In genomic region chr11:24095656-24096353, GRCm38 (mm10) we compare ENCODE assay signal across 13 mouse cellular contexts. TPM values are rescaled to one million over a fixed set of nuclear protein-coding genes. Genes with fewer than 3 reads are reported as not detected.
DNase-seq lines count a peak whose midpoint lies in the region; ATAC-seq and TF ChIP-seq lines count a peak whose summit lies in the region.
"Had no signal": no experiment of that assay in that cellular context is flagged by ENCODE, and none has a peak within 500 bp of the region (broad histone marks: within the 10 kb centered on the region; RNA-seq: fewer than 3 reads in every experiment).

No protein-coding gene starts in this region.

- peaks cover 84% of the 10 kb centered on the region for H3K4me1 ChIP-seq in hindbrain, embryonic 12.5 days
- H3K4me1 ChIP-seq in hindbrain, embryonic 11.5 days (replicated peaks; ENCODE audit: control insufficient read depth, insufficient read depth, low read length), result peaks cover 14% of the 10 kb centered on the region
- H3K4me1 ChIP-seq in intestine, postnatal 0 days (replicated peaks; ENCODE audit: control insufficient read depth, insufficient read depth, low read length), result 0 out of 2 replicates have a peak, but pooled peaks cover 11% of the 10 kb centered on the region
- H3K4me1 ChIP-seq in stomach, embryonic 16.5 days (ENCODE audit: control insufficient read depth, insufficient read depth, low read length), result peaks cover 65% of the 10 kb centered on the region

- H3K4me3 ChIP-seq in hindbrain, embryonic 12.5 days, result no peak overlapping the region
- H3K4me3 ChIP-seq in hindbrain, embryonic 11.5 days (ENCODE audit: low read depth, low read length), result no peak overlapping the region
- no peak overlapping the region for H3K4me3 ChIP-seq in intestine, postnatal 0 days (ENCODE audit: low read depth, low read length)
- H3K4me3 ChIP-seq in stomach, embryonic 16.5 days (replicated peaks; ENCODE audit: low read length), result no peak overlapping the region
- H3K4me3 ChIP-seq: heart, embryonic 12.5 days; lung, embryonic 15.5 days had no signal

- H3K36me3 ChIP-seq in hindbrain, embryonic 12.5 days, result no peaks in the 10 kb centered on the region
- no peaks in the 10 kb centered on the region for H3K36me3 ChIP-seq in hindbrain, embryonic 11.5 days (ENCODE audit: control insufficient read depth, insufficient read depth, low read length)
- H3K36me3 ChIP-seq in intestine, postnatal 0 days (ENCODE audit: control insufficient read depth, insufficient read depth), result no peaks in the 10 kb centered on the region
- no peaks in the 10 kb centered on the region for H3K36me3 ChIP-seq in stomach, embryonic 16.5 days (ENCODE audit: control insufficient read depth, insufficient read depth, low read length)
- H3K36me3 ChIP-seq: heart, embryonic 12.5 days; lung, embryonic 15.5 days had no signal

- ATAC-seq in hindbrain, embryonic 12.5 days (ENCODE audit: low FRiP score), result no peak
- no peak for ATAC-seq in hindbrain, embryonic 11.5 days (ENCODE audit: low FRiP score)
- no peak for ATAC-seq in intestine, postnatal 0 days
- no peak for ATAC-seq in stomach, embryonic 16.5 days (ENCODE audit: insufficient read depth, low FRiP score)
- no peak for ATAC-seq in granulocyte monocyte progenitor cell, adult 5-6 weeks (replicated peaks; ENCODE audit: poor library complexity, severe bottlenecking)

- peak overlapping the region; percentile 30 for H3K4me2 ChIP-seq in hindbrain, embryonic 12.5 days (replicated peaks)
- no peak overlapping the region for H3K4me2 ChIP-seq in hindbrain, embryonic 11.5 days (replicated peaks; ENCODE audit: low read depth, low read length)
- H3K4me2 ChIP-seq in intestine, postnatal 0 days (replicated peaks; ENCODE audit: low read depth), result peak overlapping the region; percentile 13; the same call in 1 of the 2 replicates
- peak overlapping the region; percentile 35; the same call in 1 of the 2 replicates for H3K4me2 ChIP-seq in stomach, embryonic 16.5 days (ENCODE audit: low read depth, low read length)

- H3K27ac ChIP-seq in hindbrain, embryonic 12.5 days, result peak overlapping the region; percentile 56
- no peak overlapping the region for H3K27ac ChIP-seq in hindbrain, embryonic 11.5 days (ENCODE audit: low read depth, low read length)
- H3K27ac ChIP-seq in intestine, postnatal 0 days (ENCODE audit: low read depth, low read length), result no peak overlapping the region
- no peak overlapping the region; the same call in 1 of the 2 replicates for H3K27ac ChIP-seq in stomach, embryonic 16.5 days (ENCODE audit: low read length)
- H3K27ac ChIP-seq: lung, embryonic 15.5 days had no signal

- no peaks in the 10 kb centered on the region for H3K9me3 ChIP-seq in hindbrain, embryonic 12.5 days (replicated peaks)
- H3K9me3 ChIP-seq in hindbrain, embryonic 11.5 days (ENCODE audit: control insufficient read depth, low read length), result no peaks in the 10 kb centered on the region
- no peaks in the 10 kb centered on the region for H3K9me3 ChIP-seq in intestine, postnatal 0 days (ENCODE audit: control insufficient read depth)
- no peaks in the 10 kb centered on the region for H3K9me3 ChIP-seq in stomach, embryonic 16.5 days (replicated peaks; ENCODE audit: control insufficient read depth, low read length)
- H3K9me3 ChIP-seq: heart, embryonic 12.5 days; lung, embryonic 15.5 days had no signal

- TF ChIP-seq CTCF in intestine, postnatal 0 days (IDR thresholded peaks at IDR 0.05; ENCODE audit: low read depth), result no peak

- H3K9ac ChIP-seq in hindbrain, embryonic 12.5 days, result no peak overlapping the region
- no peak overlapping the region for H3K9ac ChIP-seq in hindbrain, embryonic 11.5 days (ENCODE audit: low read depth, low read length)
- no peak overlapping the region for H3K9ac ChIP-seq in intestine, postnatal 0 days (ENCODE audit: low read depth, low read length)
- no peak overlapping the region for H3K9ac ChIP-seq in stomach, embryonic 16.5 days (ENCODE audit: low read length)
- H3K9ac ChIP-seq: heart, embryonic 12.5 days; lung, embryonic 15.5 days had no signal

- WGBS in hindbrain, embryonic 12.5 days, result 67% methylated on average over 7 of the region's 7 CpGs
- WGBS in hindbrain, embryonic 11.5 days, result 77% methylated on average over 7 of the region's 7 CpGs
- 79% methylated on average over 7 of the region's 7 CpGs for WGBS in intestine, postnatal 0 days
- 59% methylated on average over 7 of the region's 7 CpGs for WGBS in stomach, embryonic 16.5 days

- H3K27me3 ChIP-seq in hindbrain, embryonic 12.5 days, result no peaks in the 10 kb centered on the region
- H3K27me3 ChIP-seq in hindbrain, embryonic 11.5 days (ENCODE audit: control insufficient read depth, insufficient read depth, low read length), result no peaks in the 10 kb centered on the region
- no peaks in the 10 kb centered on the region for H3K27me3 ChIP-seq in intestine, postnatal 0 days (replicated peaks; ENCODE audit: control insufficient read depth, insufficient read depth, low read length)
- H3K27me3 ChIP-seq in stomach, embryonic 16.5 days (ENCODE audit: control insufficient read depth, insufficient read depth, low read length), result no peaks in the 10 kb centered on the region
- H3K27me3 ChIP-seq: heart, embryonic 12.5 days; lung, embryonic 15.5 days had no signal

- no peak for DNase-seq in hindbrain, embryonic 11.5 days (ENCODE audit: low spot score)
- DNase-seq in retina, postnatal 1 day, result peak; percentile 72
- DNase-seq in retina, embryonic 14.5 days (ENCODE audit: low spot score), result no peak
- DNase-seq in gastrocnemius, postnatal 25 days, result no peak
- DNase-seq: cerebellum, adult 8-10 months; kidney, postnatal 4 days; thymus, postnatal 14 days had no signal

RNA-seq across cellular contexts. Expression of gene Bcl11a, which starts 17.9 kb away (rescaled TPM):
- 89.1 and 94.8 TPM in 2 replicates for polyA plus RNA-seq in hindbrain, embryonic 12.5 days (2016; fragmentation: Nextera tagmentation; extraction: Ambion mirVana)
- 66.6 and 71.7 TPM in 2 replicates for polyA plus RNA-seq in hindbrain, embryonic 11.5 days (2014; fragmentation: Nextera tagmentation; extraction: Ambion mirVana)
- 5.9 and 6.5 TPM in 2 replicates for polyA plus RNA-seq in intestine, postnatal 0 days (2015; fragmentation: Nextera tagmentation; extraction: Ambion mirVana)
- polyA plus RNA-seq in stomach, embryonic 16.5 days (2015; fragmentation: Nextera tagmentation; extraction: Ambion mirVana), result 24.9 and 25.5 TPM in 2 replicates
- total RNA-seq in granulocyte monocyte progenitor cell, adult 5-6 weeks (2014; fragmentation: Nextera tagmentation), result 33.7 and 44.4 TPM in 2 replicates
- 10.0 and 16.0 TPM in 2 replicates for total RNA-seq in granulocyte monocyte progenitor cell, adult 5-6 weeks (2017)
- under 1 TPM in 1 of 2 experiments, not detected in 1; 0.05 TPM for total RNA-seq in gastrocnemius, postnatal 25 days (2021)

RNA-seq across cellular contexts. Expression of gene A830031A19Rik, which starts 21.0 kb away (rescaled TPM):
- polyA plus RNA-seq in hindbrain, embryonic 12.5 days (2016; fragmentation: Nextera tagmentation; extraction: Ambion mirVana), result not detected in 2 replicates
- not detected in 2 replicates for polyA plus RNA-seq in hindbrain, embryonic 11.5 days (2014; fragmentation: Nextera tagmentation; extraction: Ambion mirVana)
- polyA plus RNA-seq in intestine, postnatal 0 days (2015; fragmentation: Nextera tagmentation; extraction: Ambion mirVana), result not detected in 2 replicates
- polyA plus RNA-seq in stomach, embryonic 16.5 days (2015; fragmentation: Nextera tagmentation; extraction: Ambion mirVana), result not detected in 2 replicates
- total RNA-seq in granulocyte monocyte progenitor cell, adult 5-6 weeks (2014; fragmentation: Nextera tagmentation), result not detected in 2 replicates
- total RNA-seq in granulocyte monocyte progenitor cell, adult 5-6 weeks (2017), result not detected in 2 replicates
- not detected for total RNA-seq in gastrocnemius, postnatal 25 days (2021)
- polyA plus RNA-seq: heart, embryonic 12.5 days; lung, embryonic 15.5 days had no signal
